Mouse (Mus musculus) kidney, postnatal 0 days (tissue): ENCODE measurements around the gene Arid2. TPM values are rescaled to one million over a fixed set of nuclear protein-coding genes. Genes with fewer than 3 reads are reported as not detected.

Experiments
- ATAC-seq: fragments of 200-750 bp; cut with Nextera tagmentation; replicated peaks from 2 replicates; pipeline ENCODE4 v1.8.0; 2017; ENCODE audit warnings: low read depth, moderate number of reproducible peaks, moderate TSS enrichment, moderate library complexity; ENCODE audit not compliant: low FRiP score
- DNase-seq: peaks from one replicate; pipeline ENCODE4 v3.0.0-alpha.2; 2016; ENCODE audit warnings: low spot score
- H3K27ac ChIP-seq: fragments of 300-500 bp; sonication (generic); 2 replicates; pipeline ENCODE4 v1.5.1; 2014; ENCODE audit warnings: mild to moderate bottlenecking
- H3K27me3 ChIP-seq: fragments of 300-500 bp; sonication (generic); 2 replicates; pipeline ENCODE4 v1.6.1; 2014; ENCODE audit warnings: low read length, mixed read lengths; ENCODE audit not compliant: insufficient read depth
- H3K36me3 ChIP-seq: fragments of 300-500 bp; sonication (generic); 2 replicates; pipeline ENCODE4 v1.6.1; 2014; ENCODE audit warnings: low read length, mixed read lengths; ENCODE audit not compliant: insufficient read depth
- H3K4me1 ChIP-seq: fragments of 300-500 bp; sonication (generic); replicated peaks from 2 replicates; pipeline ENCODE4 v1.6.1; 2014; ENCODE audit warnings: antibody characterized with exemption, low read length, mixed read lengths; ENCODE audit not compliant: insufficient read depth
- H3K4me2 ChIP-seq: fragments of 300-500 bp; sonication (generic); 2 replicates; pipeline ENCODE4 v1.6.1; 2014; ENCODE audit warnings: mild to moderate bottlenecking, low read length, moderate library complexity, mixed read lengths
- H3K4me3 ChIP-seq: fragments of 300-500 bp; sonication (generic); replicated peaks from 2 replicates; pipeline ENCODE4 v1.5.1; 2014; ENCODE audit warnings: low read depth, low read length
- H3K9ac ChIP-seq: fragments of 300-500 bp; sonication (generic); 2 replicates; pipeline ENCODE4 v1.6.1; 2014; ENCODE audit warnings: low read depth, low read length
- H3K9me3 ChIP-seq: fragments of 300-500 bp; sonication (generic); replicated peaks from 2 replicates; pipeline ENCODE4 v1.6.1; 2016; ENCODE audit warnings: low read length, inconsistent platforms, mixed read lengths
- CTCF ChIP-seq: IDR thresholded peaks from 2 replicates; pipeline ENCODE4 v1.5.1; 2016; ENCODE audit warnings: antibody characterized with exemption, low read depth, mild to moderate bottlenecking, moderate library complexity
- WGBS: fragments of 180-500 bp; shearing (Covaris S2); extraction: QIAGEN DNeasy Blood & Tissue Kit; methylation state at CpG from one replicate; pipeline ENCODE4 v1.1.7; 2014; 5-methylcytosine and 5-hydroxymethylcytosine counted together
- polyA plus RNA-seq: library from polyadenylated mRNA; unstranded; fragments of >200 nt; fragmentation: Nextera tagmentation; extraction: Ambion mirVana; gene quantifications from 2 replicates; pipeline ENCODE4 v1.2.1, GENCODE M21; 2015

The Arid2 gene
- polyA plus RNA-seq, 1 experiment from 2014 or later: 16.6 TPM

GRCm38 (mm10) chr15:96287976-96288835, 888 bp downstream of the Arid2 start:
- Histone ChIP-seq H3K27ac (peak overlapping the region; percentile 100), H3K9me3 (no peaks in the 10 kb centered on the region), H3K4me2 (peak overlapping the region; percentile 83), H3K27me3 (no peaks in the 10 kb centered on the region), H3K36me3 (no peaks in the 10 kb centered on the region), H3K4me3 (peak overlapping the region; percentile 91), H3K4me1 (peaks cover 6% of the 10 kb centered on the region), H3K9ac (peak overlapping the region; percentile 100)
- DNase-seq: peak; percentile 78
- 0 out of 2 replicates have a peak, but pooled peaks have one; percentile 2 for TF ChIP-seq CTCF
- ATAC-seq: no peak
- under 1% methylated on average over 55 of the region's 97 CpGs for WGBS

- H3K9ac ChIP-seq: peak overlapping the region; percentile 100
- no peaks in the 10 kb centered on the region for H3K4me1 ChIP-seq
- H3K27ac ChIP-seq: peak overlapping the region; percentile 100
- H3K9me3 ChIP-seq: no peaks in the 10 kb centered on the region
- peak overlapping the region; percentile 83 for H3K4me2 ChIP-seq
- 4% methylated on average over 9 of the region's 9 CpGs for WGBS
- no peaks in the 10 kb centered on the region for H3K27me3 ChIP-seq
- ATAC-seq: no peak
- no peak for TF ChIP-seq CTCF
- DNase-seq: peak; percentile 45
- no peaks in the 10 kb centered on the region for H3K36me3 ChIP-seq
- H3K4me3 ChIP-seq: peak overlapping the region; percentile 91
Measured at GRCm38 (mm10) chr15:96288836-96289390, 1.6 kb downstream of the Arid2 start.

DNA sequence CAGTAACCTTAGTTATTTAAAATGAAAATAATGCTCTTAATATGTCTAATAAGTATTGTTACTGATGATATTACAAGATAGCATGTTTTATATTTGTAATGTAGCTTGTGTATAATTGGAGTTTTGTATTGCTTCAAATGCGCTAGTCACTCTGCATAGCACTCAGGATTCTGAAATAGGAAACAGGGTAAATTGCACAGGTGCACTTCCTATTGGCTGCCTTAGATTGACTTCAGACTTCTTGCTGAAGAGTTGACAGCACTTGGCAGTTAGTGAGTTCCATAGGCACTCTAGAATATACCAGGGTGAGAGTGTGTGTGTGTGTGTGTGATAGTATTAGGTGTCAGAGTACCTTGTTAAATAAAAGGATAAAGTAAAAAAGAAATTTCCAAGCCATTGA, 2.7 kb downstream of the Arid2 start:
- Histone ChIP-seq H3K9me3 (no peaks in the 10 kb centered on the region), H3K27ac (no peak overlapping the region), H3K9ac (no peak overlapping the region), H3K36me3 (no peaks in the 10 kb centered on the region), H3K4me1 (no peaks in the 10 kb centered on the region), H3K27me3 (no peaks in the 10 kb centered on the region), H3K4me3 (no peak overlapping the region), H3K4me2 (no peak overlapping the region)
- 64% methylated on average over 1 of the region's 1 CpGs for WGBS
- no peak for DNase-seq
- TF ChIP-seq CTCF: no peak
- no peak for ATAC-seq

- no peak for TF ChIP-seq CTCF
- Histone ChIP-seq H3K4me1 (0 out of 2 replicates have a peak, but pooled peaks cover 3% of the 10 kb centered on the region), H3K9me3 (no peaks in the 10 kb centered on the region), H3K27ac (no peak overlapping the region), H3K4me2 (no peak overlapping the region), H3K36me3 (no peaks in the 10 kb centered on the region), H3K9ac (no peak overlapping the region), H3K27me3 (no peaks in the 10 kb centered on the region), H3K4me3 (no peak overlapping the region)
- ATAC-seq (no peak), DNase-seq (no peak)
- WGBS: 56% methylated on average over 3 of the region's 3 CpGs
Measured at GRCm38 (mm10) chr15:96293444-96293843, 6.1 kb downstream of the Arid2 start.

- Histone ChIP-seq H3K4me3 (no peak overlapping the region), H3K27me3 (no peaks in the 10 kb centered on the region), H3K4me2 (no peak overlapping the region), H3K36me3 (no peaks in the 10 kb centered on the region), H3K27ac (no peak overlapping the region), H3K9me3 (no peaks in the 10 kb centered on the region), H3K9ac (no peak overlapping the region), H3K4me1 (0 out of 2 replicates have a peak, but pooled peaks cover 3% of the 10 kb centered on the region)
- DNase-seq (no peak), ATAC-seq (no peak)
- WGBS: 83% methylated on average over 9 of the region's 9 CpGs
- TF ChIP-seq CTCF: no peak
Measured at GRCm38 (mm10) chr15:96297078-96297590, 9.8 kb downstream of the Arid2 start.

DNA sequence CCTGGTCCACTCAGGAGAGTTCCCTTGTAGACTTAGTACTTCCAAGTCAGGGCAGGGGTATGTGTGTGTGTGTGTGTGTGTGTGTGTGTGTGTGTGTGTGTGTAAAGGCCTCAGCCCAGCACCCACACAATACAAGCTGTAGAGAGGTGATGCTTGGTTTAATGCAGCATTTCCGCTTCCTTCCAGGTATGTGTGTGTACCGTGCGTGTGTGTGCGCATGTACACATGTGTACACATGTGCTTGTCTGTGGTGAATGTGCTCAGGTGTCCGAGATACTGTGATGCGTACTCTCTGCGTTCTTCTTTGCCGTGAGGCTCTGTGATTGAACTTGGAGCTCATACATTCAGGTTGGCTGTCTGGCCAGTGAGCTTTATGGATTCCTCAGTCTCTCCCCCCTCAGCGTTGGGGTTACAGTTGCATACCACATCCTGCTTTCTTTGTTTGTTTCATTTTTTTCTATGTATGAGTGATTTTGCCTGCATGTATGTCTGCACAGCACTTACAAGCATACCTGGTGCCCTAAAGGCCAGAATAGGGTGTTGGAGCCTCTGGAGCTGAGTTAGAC, 10.4 kb downstream of the Arid2 start:
- no peak overlapping the region for H3K9ac ChIP-seq
- ATAC-seq (no peak), DNase-seq (no peak)
- H3K4me1 ChIP-seq: 0 out of 2 replicates have a peak, but pooled peaks cover 3% of the 10 kb centered on the region
- no peaks in the 10 kb centered on the region for H3K9me3 ChIP-seq
- no peak for TF ChIP-seq CTCF
- H3K36me3 ChIP-seq: 0 out of 2 replicates have a peak, but pooled peaks cover under 1% of the 10 kb centered on the region
- H3K4me3 ChIP-seq: no peak overlapping the region
- WGBS: 92% methylated on average over 9 of the region's 9 CpGs
- H3K27me3 ChIP-seq: no peaks in the 10 kb centered on the region
- no peak overlapping the region for H3K4me2 ChIP-seq
- H3K27ac ChIP-seq: no peak overlapping the region
